Mouse (Mus musculus) urinary bladder, postnatal 4 days (tissue): ENCODE results near the gene Rpl28.

Source experiments
- DNase-seq, 2 experiments: peaks; one replicate each; pipeline ENCODE4 v3.0.0; 2021 to 2022; ENCODE audit warnings: low spot score in 2 of 2

Rpl28 gene

DNA sequence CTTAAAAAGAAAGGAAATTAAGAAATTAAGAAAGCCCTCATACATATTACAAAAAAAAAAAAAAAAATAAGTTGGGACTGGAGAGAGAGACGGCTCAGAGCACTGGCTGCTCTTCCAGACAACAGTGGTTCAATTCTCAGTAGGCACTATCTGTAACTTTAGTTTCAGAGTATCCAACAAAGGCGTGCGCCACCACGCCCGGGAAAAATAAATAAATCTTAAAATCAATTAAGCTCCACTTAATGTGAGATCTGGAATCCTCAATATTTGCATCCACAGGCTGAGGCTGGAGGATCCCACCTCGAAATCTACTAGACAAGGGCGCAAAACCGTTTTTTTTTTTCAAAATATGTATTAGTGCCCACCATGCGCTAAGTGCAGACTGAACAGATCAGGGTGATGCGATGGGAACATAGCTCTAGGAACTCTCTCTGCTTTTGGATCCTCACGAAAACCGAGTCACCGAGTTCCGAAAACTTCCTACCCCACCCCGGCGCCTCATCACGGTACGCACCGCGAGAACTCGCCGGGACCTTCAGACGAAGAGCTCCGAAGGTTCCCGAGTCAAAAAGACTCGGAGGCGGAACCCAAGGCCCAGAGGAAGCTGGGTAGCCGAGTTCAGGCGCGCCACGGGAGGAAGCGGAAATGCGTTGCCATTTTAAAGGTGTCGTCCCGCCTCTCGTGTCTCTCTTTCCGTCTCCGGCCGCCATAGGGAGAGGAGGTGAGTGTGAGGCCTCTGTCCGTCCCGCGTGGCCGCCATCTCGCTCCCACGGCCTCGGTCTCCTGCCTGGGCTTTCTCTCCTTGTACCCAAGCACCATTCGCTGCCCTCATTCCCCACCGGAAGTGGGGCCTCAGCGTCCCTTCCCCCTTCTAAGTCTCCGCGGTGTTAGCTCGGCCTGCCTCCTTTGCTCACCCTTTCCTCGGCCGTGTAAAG is at the start of gene Rpl28:
Rpl28 (plus strand) TSS at position 597 of the 935 bp plus-strand sequence.
- peak; percentile 94 to 96 for DNase-seq

DNA sequence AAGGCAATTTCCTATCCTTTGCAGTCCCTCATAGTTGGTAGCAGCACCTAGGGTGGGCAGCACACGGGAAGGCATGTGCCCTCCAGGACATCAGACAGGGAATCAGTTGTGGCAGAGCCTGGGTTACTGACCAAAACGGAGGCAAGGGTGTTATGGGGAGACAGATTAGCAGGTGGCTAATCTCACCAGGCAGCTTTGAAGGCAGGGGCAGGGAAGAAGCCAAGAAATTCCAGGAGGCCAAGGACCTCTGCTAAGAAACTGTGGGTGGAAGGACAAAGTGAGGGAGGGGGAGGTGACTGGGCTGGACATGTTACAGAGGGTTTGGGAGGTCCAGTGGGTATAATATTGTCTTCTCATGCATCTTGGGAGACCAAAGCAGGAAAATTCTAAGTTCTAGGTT is 49.3 kb upstream of the Rpl28 start:
- no peak for DNase-seq

DNA sequence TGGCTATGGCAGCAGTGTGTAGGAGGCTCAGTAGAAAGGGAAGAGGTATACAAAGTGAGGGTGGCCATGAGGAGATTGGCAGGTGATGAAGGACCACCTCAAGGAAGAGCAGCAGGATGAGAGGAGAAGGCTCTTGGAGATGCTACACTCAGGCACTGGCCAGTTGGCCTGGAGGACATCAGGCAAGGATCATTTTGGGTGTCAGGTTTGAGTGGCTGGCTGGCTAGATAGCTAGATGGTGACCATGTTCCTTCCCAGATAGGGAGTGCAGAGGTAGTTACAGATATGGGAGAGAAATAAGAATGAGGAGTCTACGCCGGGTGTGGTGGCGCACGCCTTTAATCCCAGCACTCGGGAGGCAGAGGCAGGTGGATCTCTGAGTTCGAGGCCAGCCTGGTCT is 47.8 kb upstream of the Rpl28 start:
- DNase-seq: no peak

DNA sequence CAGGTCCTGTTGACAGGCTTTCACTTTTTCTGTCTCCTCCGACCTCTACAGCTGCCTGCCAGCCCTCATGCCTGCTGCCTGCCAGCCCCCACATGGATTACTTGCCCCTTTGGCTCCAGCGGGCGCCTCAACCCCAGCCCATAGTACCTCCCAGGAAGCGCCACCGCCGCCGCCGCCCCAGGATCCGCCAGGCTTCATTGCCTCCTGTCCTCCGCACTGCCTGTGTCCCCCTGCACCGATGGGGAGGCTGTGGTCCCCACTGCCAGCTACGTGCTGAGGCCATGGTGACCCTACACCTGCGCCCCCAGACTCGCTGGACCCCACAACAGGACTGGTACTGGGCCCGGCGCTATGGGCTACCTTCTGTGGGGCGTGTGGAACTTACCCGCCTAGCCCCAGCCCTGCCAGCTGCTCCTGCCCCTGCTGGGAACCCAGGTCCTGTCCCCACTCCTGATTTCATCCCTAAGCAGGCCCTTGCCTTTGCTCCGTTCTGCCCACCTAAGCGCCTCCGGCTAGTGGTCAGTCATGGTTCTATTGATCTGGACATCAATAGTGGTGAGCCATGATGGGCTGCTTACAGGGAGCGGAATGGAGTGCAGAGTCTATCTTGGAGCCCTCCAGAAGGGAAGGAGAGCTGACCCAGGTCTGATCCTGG is 46.2 kb upstream of the Rpl28 start:
- no peak for DNase-seq

DNA sequence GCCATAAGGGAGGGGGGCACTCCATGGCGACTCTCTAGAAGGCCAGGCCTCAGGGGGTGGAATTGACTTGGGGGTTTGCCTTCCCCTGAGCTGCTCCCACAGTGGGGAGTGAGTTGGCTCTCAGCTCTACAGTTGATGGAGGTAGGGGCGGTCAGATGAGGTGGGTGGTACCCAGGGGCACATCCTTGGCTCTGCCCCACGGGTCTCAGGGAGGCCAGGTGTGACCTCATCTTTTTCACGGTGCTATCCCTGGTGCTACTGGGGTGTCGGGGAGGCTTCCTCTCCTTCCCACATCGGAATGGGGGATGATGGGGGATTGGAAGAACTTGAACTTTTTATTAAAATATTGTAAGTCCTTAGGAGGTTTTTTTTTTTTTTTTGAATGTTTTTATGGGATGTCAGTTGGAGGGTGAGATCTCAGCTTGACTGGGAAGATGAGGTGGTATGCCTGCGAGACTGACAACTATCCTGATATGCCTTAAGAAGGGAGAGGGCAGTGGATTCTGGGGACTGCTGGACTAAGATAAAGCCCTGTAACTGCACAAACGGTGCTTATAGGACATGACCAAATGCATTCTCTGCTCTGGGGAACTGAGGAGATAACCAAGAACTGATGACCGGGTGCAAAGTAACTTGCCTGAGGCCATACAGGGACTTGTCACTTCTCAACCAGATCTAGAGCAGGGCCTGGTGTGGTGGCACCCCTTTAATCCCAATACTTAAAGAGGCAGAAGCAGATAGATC is 45.3 kb upstream of the Rpl28 start:
- no peak for DNase-seq

DNA sequence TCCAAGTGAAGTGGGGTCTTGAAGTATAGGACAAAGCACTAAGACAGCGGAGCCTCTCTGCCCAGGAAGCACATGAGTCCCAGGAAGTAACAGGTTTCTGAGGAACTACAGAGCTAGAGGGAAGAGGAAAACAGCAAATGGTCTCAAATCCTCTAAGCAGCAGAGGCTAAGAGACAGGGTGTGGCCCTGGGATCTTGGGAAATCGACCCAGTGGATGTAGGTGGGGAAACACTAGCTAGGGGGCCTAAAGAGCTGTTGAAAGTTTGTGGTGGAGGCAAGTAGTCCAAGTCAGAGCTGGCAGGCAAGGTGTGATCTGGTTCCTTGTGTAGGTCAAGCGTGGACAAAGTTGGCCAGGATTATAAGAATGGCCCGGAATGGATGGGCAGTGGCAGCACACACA is 44.4 kb upstream of the Rpl28 start:
- DNase-seq: no peak

DNA sequence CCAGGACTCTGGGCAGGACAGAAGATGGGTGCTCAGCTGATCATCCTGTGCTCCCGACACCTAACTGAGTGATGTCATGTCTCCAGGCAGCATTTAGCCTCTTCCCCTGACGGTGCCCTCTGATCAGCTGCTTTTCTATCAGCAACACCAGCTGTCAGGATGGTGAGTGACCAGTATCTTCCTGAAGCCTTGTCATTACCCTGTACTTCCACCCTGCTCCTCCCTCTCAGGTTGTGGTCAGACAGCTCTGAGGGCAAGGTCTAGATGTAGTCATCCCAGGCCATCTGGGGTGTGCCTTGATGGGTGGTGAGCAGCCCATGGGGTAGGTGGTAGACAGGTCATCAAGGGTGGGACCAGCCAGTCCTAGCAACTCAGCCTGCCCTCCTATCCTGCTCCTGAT is 43.5 kb upstream of the Rpl28 start:
- no peak for DNase-seq

DNA sequence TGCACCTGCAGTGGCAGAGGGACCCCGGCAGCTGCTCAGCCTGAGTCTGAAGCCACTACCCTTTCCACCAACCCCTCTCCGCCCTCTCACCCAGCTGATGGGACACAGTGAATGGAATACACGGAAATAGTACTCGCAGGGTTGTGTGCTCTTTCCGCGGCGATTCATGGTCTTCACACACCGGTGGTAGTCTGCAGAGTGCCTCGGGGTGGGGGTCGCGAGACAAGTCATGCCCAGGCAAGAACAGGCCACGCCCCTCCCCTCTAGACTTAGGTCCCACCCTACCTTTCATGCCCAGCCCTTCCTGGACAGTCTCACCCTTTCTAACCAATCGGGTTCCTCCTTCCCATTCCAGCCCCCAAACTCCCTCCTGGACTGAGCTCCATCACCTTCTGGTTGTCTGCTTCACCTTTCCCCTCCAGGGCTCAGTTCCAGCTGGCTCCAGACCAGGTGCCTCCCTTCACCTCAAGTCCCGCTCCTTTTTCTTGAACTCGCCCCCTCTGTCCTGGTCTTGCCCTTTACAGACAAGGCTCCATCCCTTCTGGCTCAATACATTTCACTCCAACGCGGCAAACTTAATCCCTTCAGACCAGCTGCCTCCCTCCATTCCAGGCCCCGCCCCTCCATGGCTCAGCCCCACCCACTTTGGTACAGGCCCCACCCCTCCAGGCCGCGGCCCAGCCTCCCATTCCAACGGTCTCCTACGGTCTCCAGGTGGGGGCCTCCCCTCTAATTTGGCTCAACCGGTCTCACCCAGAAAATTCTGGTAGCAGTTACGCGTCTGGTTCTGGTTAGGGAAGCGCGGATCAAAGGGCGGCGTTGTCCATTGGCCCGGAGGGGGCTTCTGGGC is 40.5 kb upstream of the Rpl28 start:
- DNase-seq: peak in 1 of 2 experiments; percentile 59

DNA sequence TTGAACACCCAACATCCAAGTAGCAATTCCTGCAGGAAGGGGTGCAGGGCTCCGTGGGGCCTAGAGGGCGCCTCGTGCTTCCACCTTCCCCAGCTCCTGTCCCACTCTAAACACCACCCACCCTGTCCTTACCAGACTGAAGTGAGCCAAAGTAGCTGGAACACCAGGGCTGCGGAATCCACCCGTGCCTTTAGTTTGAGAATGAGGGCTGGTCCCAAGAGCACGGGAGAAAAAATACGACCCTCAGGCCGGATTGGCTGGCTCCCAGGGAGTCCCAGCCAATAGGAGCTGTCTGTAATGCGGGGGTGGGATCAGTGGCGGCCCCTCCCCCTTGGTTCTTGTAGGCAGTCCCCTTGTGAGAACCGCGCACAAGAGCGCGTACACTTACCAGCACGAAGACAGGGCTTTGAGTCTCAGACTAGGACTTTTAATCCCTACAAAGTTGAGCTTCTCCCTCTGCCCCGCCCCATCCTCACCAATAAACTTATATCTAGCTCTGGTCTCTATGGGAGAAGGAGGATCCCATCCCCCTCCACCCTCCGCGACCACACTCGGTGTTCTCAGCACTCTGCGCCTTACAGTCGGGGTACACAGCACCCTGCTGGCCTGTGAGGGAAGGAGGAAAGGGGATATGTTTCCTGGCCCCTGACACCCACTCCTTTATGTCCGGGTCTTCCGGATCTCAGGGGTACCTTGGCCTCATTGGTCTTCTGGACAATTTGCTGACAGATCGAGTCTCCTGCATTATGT is 39.7 kb upstream of the Rpl28 start, which contains the start of gene Cox6b2:
Cox6b2 (minus strand) TSS at position 274 of the 750 bp plus-strand sequence.
- peak; percentile 87 to 90 for DNase-seq

DNA sequence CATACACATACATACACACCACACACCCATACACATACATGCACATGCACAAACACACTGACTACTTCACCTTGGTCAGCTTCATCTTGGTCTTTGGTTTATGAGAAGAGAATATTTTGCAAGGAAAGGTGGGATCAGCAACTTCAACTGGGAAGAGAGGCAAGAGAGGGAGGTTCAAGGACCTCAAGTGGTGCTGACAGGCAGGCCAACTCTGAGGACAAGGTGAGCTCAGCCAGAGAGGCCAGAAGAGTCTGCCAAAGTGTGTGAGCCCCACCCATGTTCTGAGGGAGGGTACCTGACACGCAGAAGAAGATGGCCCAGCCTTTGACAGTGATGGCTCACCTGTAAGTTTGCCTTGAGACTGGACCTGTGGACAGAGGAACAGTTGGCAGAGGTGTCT is 33.0 kb upstream of the Rpl28 start:
- DNase-seq: no peak

DNA sequence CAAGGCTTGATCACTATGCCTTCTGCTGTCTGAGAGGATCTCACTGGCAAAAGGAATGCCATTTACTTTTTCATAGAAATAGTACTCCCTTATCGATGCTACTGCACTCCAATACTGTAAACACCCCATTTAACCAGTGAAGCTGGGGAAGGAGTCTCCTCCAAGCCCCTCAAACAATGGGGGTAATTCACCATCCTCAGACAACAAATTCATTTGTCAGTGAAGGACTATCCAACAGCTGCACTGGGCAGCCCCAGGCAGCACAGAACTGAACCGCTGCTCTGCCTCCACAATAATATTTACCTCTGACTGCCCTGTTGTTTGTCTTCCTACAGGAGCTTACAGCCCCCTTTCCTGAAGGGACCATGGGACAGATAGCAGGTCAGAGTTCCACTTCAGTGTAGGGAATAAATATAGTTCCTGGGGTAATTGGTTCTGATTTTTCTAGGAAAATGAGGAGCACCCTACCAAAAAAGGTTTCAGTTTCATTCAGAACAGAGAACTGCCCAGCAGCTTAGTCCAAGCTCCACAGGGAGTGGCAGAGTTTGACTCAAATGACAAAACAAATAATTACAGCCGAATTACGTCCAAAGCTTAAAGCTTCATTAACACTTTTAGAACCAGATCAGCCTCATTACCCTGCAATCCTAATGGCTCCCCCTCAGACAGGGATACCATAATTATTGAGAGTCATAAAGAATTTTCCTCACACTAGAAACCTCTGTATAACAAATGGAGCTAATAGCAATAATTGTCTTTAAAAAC is 27.5 kb upstream of the Rpl28 start:
- DNase-seq: no peak

DNA sequence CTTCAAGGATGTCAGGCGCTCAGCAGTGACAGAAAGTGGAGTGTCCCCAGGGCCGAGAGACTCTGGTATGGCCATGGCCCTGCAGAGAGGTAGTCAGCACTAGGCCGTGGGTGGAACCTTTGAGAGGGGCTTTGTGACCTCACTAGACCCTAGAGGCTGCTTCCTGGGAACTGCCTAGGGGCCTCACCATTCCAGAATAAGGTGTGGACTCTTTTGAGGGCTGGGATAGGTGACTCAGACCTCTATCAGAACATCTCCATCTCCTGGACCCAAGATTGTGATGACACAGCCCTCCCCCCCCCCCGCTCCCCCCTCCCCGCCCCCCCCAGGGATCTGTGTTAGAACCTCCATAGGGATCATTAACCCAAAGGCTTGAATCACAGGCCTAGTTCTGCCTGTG is 21.5 kb upstream of the Rpl28 start, which contains the start of gene Fam71e2:
Fam71e2 (minus strand) TSS at position 101 of the 400 bp plus-strand sequence.
- DNase-seq: no peak

DNA sequence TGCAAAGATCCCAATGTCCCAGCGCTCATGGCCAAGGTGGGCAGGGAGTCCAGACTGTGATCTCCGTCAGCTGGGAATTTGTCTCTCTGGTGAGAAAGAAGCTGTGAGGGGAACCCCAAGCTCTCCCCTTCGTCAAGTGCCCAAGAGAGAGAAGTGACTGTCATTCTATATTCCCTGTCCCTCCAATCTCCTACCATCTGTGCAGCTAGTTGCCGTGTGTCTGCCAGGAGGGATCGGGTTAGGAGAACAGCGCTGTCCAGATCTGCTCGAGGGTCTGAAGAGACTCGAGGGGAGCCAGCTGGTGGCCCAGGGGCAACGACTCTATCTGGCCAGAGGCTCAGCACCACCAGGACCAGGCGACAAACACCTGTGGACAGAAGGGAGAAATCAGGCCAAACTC is 16.5 kb upstream of the Rpl28 start:
- DNase-seq: no peak

DNA sequence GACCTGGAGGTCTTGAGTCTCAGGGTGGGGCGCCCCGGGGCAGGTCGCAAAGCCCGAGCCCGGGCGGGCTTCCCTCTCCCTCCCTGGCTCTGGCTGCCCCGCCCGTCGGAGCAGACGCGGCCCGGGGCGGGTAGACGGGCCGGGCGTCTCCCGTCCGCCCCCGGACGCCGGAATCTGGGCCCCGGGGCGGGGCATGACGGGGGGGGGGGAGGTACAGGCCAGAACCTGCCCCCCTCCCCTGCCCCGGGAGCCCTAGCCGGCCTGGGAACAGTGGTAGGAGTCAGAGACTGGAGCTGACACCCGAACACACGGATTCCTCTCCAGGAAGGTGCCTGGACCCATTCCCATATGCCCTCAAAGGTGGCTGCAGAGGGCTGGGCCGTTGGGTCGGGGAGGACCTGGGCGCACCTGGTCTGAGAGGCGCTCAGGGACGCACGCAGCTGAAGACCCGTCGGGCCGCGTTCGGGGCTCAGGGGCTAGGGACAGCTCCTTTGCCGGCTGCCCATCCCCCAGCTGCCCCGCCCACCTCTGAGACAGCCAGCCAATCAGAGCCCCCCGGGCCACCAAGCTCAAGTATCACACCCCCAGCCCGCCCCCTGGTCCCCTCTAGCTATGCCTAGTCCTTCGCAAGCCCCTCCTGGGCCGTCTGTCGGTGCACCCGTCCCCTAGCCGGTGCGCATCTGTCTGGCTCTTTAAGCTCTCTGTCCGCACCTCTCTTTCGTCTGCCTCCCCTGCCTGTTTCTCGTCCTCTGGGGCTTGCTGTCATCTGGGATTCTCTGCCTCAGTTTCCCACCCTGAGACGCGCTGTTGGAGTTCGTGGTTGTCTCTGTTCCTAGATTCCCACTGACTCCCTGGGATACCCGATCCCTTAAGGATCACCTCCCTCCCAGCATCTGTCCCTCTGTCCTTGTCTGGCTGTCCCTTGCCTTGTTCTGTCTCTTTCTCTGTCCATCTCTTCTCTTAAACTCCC is 15.5 kb upstream of the Rpl28 start:
- peak; percentile 63 to 81 for DNase-seq

DNA sequence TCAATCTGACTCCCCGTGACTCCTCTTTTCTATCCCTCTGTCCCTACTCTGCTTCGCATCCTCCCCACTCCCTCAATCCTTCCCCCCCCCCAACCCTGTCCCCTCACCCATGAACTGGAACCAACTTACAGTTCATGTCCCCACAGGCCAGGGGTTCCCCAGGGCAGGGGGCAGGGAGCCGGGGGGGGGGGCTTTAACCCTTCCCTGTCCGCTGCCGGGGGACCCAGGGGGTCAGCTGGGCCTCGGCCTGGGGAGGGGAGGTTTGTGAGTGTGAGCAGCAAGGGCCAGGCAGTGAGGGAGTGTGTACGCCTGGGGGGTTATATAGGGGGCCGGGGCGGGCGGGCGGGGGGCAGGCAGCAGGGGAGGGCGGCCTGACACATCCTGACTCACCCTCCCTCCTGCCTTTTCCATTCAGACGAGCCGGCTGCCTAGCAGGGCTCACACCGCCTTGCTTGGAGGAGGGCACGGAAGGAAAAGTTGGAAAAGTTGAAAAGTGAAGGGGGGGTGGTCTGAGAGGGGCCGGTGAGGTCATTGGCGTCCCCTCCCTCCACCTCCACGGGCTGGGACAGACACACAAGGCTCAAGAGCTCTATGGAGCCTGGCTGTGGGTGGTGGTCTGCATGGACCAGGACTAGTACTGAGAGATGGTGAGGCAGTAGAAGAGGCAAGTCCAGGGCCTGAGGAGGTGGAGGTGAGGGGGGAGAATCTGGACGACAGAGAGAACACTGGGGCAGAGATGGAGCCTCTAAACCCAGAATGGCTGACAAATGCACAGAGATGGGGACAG is 14.6 kb upstream of the Rpl28 start:
- DNase-seq: no peak

DNA sequence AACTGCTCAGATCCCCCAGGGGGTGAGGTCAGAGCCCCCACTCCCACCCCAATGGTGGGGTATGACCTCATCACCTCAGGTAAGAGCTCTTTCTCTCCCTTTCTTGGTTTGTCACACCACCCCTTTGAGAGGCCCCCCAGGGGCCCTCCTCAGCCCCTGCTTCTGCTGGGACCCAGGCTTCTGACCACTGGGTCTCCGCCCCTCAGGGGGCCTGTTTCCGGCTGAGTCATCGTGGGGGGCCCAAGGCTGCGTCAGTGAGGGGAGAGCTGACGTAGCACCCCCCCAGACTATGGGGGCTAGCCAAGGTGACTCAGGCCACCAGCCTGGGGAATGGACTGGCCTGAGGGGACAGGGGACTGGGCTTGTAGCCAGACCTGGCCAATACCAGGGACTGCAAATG is 12.8 kb upstream of the Rpl28 start:
- no peak for DNase-seq

DNA sequence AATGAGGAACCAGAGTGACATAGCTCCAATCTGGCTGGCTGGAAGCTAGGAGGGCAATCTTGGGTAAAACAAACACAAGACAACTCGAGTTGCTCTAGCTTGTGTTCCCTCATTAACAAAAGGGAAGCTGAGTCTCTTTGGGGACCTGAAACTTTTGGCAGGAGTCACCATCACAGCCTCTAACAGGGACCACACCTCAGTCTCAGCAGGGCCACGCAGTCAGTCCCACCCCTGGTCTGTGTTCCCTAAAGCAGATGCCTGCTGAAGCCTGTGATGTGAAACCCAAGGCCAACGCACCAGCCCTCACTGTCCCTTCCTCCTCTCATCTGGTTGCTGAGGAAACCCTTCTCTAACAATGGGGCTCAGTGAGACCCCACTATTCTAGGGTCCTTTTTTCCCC is 10.5 kb upstream of the Rpl28 start:
- DNase-seq: no peak

DNA sequence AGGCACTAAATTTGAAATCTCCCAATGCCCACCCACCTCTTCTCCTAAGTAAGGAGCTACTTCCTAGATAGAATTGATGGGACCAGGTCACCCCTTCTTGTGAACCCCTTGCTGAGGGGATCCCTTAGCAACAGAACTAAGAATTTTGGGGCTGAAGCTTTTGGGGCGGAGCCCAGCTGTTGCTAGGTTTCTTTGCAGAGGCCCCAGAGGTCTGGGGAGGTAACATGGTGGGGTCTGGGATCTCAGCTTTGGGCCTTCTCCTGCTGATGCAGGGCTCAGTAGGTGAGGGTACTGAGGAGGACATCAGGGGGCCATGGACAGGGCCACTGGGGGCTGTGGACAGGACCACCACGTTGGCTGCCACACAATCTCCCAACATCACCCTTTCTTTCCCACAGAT is 9.9 kb upstream of the Rpl28 start, which contains the start of the genes Il11 and Tmem190:
Il11 (minus strand) TSS at position 101 of the 400 bp plus-strand sequence.
Tmem190 (plus strand) TSS at position 179 of the 400 bp plus-strand sequence.
- DNase-seq: no peak
